Mouse (Mus musculus) bone marrow macrophage, adult 2 months (primary cell): ENCODE results near the gene Jazf1.

Source experiments
- CTCF ChIP-seq: IDR thresholded peaks from 2 replicates; pipeline ENCODE4 v1.5.1; 2012; ENCODE audit warnings: low read depth, mild to moderate bottlenecking, low read length, moderate library complexity
- POLR2A ChIP-seq: IDR thresholded peaks from 2 replicates; pipeline ENCODE4 v1.6.1; 2012; ENCODE audit warnings: mild to moderate bottlenecking, low read depth, low read length, borderline replicate concordance

DNA sequence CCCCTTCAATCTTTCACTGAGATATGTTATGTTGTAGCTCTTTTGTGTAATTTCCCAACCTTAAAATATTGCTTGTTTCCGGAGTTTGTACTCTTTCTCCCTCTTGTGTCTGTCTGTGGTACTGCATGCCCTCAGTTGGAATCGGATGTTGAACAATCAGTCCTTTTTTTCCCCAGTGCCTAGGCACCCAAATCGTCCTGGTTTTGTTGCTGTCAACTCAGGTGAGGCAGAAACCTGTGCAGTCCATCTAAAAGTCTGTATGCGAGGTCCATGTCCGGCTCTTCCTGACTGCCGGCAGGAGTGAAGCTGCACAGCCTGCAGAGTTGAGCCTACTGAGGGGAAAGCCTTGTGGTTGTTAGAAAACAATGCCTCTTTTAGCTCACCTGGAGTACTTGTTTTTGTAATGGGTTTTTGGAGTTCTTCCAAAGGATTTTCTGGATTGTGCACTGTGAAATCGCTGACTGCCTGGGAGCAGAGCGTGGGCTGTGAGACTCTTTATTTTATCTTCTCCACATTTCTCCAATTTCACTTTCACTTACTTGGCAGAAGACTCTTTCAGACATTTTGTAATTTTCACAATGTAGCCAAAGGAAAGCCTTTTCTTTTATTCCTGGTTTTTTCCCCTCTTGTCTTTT is 343.5 kb downstream of the Jazf1 start:
- TF ChIP-seq CTCF (no peak), POLR2A (no peak)
